Mouse (Mus musculus): ENCODE results near the gene Mllt3. TPM values are rescaled to one million over a fixed set of nuclear protein-coding genes. Genes with fewer than 3 reads are reported as not detected.
A peak's percentile ranks its signal among the peaks of the same experiment; 100 is the strongest.

The Mllt3 gene
- polyA plus RNA-seq, 1 experiment from 2014 or later, result 73.2 TPM

DNA sequence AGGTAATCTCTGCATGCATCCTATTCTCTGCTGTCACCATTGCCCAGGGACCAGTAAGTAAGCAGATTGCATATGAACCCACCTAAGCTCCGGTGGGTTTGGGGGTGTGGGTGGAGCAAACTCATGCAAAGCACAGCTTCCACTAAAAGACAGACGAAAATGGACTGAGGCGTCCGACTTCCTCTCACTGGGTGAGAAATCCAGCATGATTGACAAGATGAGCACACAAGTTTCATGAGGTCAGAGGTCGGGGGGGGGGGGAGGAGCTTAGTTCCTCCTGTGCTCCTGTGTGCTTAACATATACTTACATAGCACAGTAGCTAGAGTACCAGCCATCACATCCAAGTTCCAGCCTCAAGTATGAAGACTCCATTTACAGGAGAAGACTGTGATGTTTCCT, 206.8 kb downstream of the Mllt3 start:
- Histone ChIP-seq H3K9ac (ENCODE audit: low read depth, low read length) (no peak overlapping the region), H3K4me2 (replicated peaks; ENCODE audit: low read depth, low read length) (no peak overlapping the region), H3K4me3 (ENCODE audit: low read depth, low read length) (no peak overlapping the region), H3K9me3 (ENCODE audit: control insufficient read depth, low read length) (no peaks in the 10 kb centered on the region), H3K27me3 (ENCODE audit: control insufficient read depth, insufficient read depth, low read length) (no peaks in the 10 kb centered on the region), H3K4me1 (replicated peaks; ENCODE audit: control insufficient read depth, insufficient read depth, low read length) (no peaks in the 10 kb centered on the region), H3K36me3 (ENCODE audit: control insufficient read depth, insufficient read depth, low read length) (no peaks in the 10 kb centered on the region), H3K27ac (ENCODE audit: low read depth, low read length) (no peak overlapping the region)
- WGBS, result 76% methylated on average over 5 of the region's 5 CpGs
- ATAC-seq (ENCODE audit: low FRiP score), result no peak
- DNase-seq (ENCODE audit: low spot score), result no peak

DNA sequence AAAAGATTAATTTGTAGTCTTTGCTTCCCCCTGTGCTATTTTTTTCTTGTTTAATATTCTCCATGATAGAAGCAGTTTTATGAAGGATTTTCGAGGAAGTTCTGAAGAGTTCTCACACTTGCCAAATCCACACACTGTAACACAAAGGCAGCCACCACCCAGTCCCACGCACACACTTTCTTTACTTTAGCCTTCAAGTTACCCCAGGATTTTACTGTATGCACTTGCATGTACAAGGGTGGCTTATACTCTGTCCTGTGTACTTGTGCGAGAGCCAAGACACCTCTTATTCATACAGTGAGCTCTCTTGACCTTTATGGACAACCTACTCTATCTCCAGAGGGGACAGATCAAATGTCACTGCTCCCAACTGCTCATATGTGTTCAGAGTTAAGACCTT, 209.5 kb downstream of the Mllt3 start:
- H3K27me3 ChIP-seq (ENCODE audit: control insufficient read depth, insufficient read depth, low read length), result no peaks in the 10 kb centered on the region
- no peak overlapping the region for H3K27ac ChIP-seq (ENCODE audit: low read depth, low read length)
- ATAC-seq (ENCODE audit: low FRiP score), result no peak
- 89% methylated on average over 3 of the region's 3 CpGs for WGBS
- no peaks in the 10 kb centered on the region for H3K9me3 ChIP-seq (ENCODE audit: control insufficient read depth, low read length)
- H3K4me2 ChIP-seq (replicated peaks; ENCODE audit: low read depth, low read length), result no peak overlapping the region
- H3K4me1 ChIP-seq (replicated peaks; ENCODE audit: control insufficient read depth, insufficient read depth, low read length), result no peaks in the 10 kb centered on the region
- no peak overlapping the region for H3K4me3 ChIP-seq (ENCODE audit: low read depth, low read length)
- no peak for DNase-seq (ENCODE audit: low spot score)
- no peak overlapping the region for H3K9ac ChIP-seq (ENCODE audit: low read depth, low read length)
- no peaks in the 10 kb centered on the region for H3K36me3 ChIP-seq (ENCODE audit: control insufficient read depth, insufficient read depth, low read length)

DNA sequence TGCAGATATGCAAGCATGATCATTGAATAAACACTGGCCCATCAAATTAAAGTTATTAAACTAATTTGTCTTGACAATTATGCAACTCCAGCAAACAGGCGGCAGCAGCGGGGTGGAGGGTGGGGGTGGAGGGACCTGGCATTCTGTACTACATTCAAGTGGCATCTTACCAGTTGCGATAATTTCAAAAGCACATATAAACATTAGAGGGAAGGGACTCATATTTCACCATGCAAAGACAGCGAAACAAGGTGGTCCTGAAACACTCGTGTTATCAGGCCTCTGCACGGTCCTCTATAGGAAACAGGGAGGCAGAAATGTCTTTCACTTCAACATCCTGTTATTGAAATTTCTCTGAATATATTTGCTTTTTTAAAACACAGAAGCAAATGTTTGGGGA, 210.0 kb downstream of the Mllt3 start:
- Histone ChIP-seq H3K4me3 (ENCODE audit: low read depth, low read length) (no peak overlapping the region), H3K4me1 (replicated peaks; ENCODE audit: control insufficient read depth, insufficient read depth, low read length) (no peaks in the 10 kb centered on the region), H3K36me3 (ENCODE audit: control insufficient read depth, insufficient read depth, low read length) (no peaks in the 10 kb centered on the region), H3K27ac (ENCODE audit: low read depth, low read length) (no peak overlapping the region), H3K4me2 (replicated peaks; ENCODE audit: low read depth, low read length) (no peak overlapping the region), H3K27me3 (ENCODE audit: control insufficient read depth, insufficient read depth, low read length) (no peaks in the 10 kb centered on the region), H3K9me3 (ENCODE audit: control insufficient read depth, low read length) (no peaks in the 10 kb centered on the region), H3K9ac (ENCODE audit: low read depth, low read length) (no peak overlapping the region)
- WGBS, result 88% methylated on average over 6 of the region's 6 CpGs
- DNase-seq (ENCODE audit: low spot score), result no peak
- ATAC-seq (ENCODE audit: low FRiP score), result no peak

DNA sequence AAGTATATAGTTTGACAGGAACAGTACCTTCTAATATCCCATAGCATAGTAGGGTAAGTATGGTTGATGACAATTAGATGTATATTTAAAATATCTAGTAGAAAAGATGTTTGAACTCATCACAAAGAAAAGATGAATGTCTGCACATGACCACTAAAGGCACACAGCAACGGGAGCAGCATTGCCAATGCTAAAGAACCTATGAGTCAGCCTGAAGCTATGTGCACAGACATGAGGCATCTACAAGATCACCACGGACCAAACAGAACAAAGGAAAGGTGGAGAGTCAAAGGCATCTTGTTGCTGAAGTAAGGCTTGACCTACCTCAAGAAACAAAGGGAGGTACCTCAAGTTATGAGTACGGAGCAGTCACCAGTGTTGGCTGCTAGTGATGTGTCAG, 212.3 kb downstream of the Mllt3 start:
- Histone ChIP-seq H3K27me3 (ENCODE audit: control insufficient read depth, insufficient read depth, low read length) (no peaks in the 10 kb centered on the region), H3K4me3 (ENCODE audit: low read depth, low read length) (no peak overlapping the region), H3K36me3 (ENCODE audit: control insufficient read depth, insufficient read depth, low read length) (no peaks in the 10 kb centered on the region), H3K4me1 (replicated peaks; ENCODE audit: control insufficient read depth, insufficient read depth, low read length) (no peaks in the 10 kb centered on the region), H3K27ac (ENCODE audit: low read depth, low read length) (no peak overlapping the region), H3K4me2 (replicated peaks; ENCODE audit: low read depth, low read length) (no peak overlapping the region), H3K9me3 (ENCODE audit: control insufficient read depth, low read length) (no peaks in the 10 kb centered on the region), H3K9ac (ENCODE audit: low read depth, low read length) (no peak overlapping the region)
- ATAC-seq (ENCODE audit: low FRiP score) (no peak), DNase-seq (ENCODE audit: low spot score) (no peak)
- 91% methylated on average over 3 of the region's 3 CpGs for WGBS

DNA sequence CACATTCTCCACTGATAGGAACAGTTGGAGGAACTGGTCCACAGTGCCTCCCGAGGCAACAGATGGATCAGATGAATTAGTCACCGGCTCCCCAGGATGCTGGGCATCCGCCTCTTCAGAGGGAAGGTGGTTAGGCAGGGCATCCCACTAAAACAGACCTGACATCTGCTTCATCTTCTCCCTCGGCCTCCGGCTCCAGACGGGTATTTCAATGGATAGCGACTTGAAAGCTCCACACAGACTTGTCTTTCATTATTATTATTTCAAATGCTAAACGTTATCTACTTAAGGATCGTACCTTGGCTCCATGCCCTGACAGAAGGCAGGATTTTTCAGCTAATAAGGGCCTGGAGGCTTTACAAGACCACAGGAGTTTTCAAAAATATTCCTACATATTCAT, 214.0 kb downstream of the Mllt3 start:
- no peaks in the 10 kb centered on the region for H3K36me3 ChIP-seq (ENCODE audit: control insufficient read depth, insufficient read depth, low read length)
- no peak overlapping the region for H3K9ac ChIP-seq (ENCODE audit: low read depth, low read length)
- H3K4me1 ChIP-seq (replicated peaks; ENCODE audit: control insufficient read depth, insufficient read depth, low read length), result no peaks in the 10 kb centered on the region
- DNase-seq (ENCODE audit: low spot score) (no peak), ATAC-seq (ENCODE audit: low FRiP score) (no peak)
- no peak overlapping the region for H3K27ac ChIP-seq (ENCODE audit: low read depth, low read length)
- H3K4me3 ChIP-seq (ENCODE audit: low read depth, low read length), result no peak overlapping the region
- no peaks in the 10 kb centered on the region for H3K9me3 ChIP-seq (ENCODE audit: control insufficient read depth, low read length)
- H3K4me2 ChIP-seq (replicated peaks; ENCODE audit: low read depth, low read length), result no peak overlapping the region
- WGBS, result 68% methylated on average over 9 of the region's 9 CpGs
- H3K27me3 ChIP-seq (ENCODE audit: control insufficient read depth, insufficient read depth, low read length), result no peaks in the 10 kb centered on the region

DNA sequence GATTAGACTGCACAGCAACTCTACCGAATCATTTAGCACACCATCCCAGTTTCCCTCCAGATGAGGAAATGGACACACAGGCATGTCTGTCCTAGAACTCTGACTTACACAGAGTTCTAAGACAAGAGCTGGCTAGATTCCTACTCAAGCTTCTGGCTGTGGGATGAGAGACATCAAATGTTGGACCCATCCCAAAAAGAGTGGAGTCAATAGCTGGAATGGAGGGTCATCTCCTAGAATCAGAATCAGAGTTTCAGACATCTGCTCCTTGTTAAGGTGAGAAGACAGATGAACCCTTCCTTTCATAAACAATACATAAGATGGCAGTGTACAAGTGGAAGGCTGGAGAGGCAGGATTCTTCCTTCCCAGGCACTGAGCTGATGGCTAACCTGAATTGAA, 214.9 kb downstream of the Mllt3 start:
- Histone ChIP-seq H3K9me3 (ENCODE audit: control insufficient read depth, low read length) (no peaks in the 10 kb centered on the region), H3K4me2 (replicated peaks; ENCODE audit: low read depth, low read length) (no peak overlapping the region), H3K36me3 (ENCODE audit: control insufficient read depth, insufficient read depth, low read length) (no peaks in the 10 kb centered on the region), H3K9ac (ENCODE audit: low read depth, low read length) (no peak overlapping the region), H3K4me1 (replicated peaks; ENCODE audit: control insufficient read depth, insufficient read depth, low read length) (no peaks in the 10 kb centered on the region), H3K27me3 (ENCODE audit: control insufficient read depth, insufficient read depth, low read length) (no peaks in the 10 kb centered on the region), H3K27ac (ENCODE audit: low read depth, low read length) (no peak overlapping the region), H3K4me3 (ENCODE audit: low read depth, low read length) (no peak overlapping the region)
- WGBS, result 92% methylated on average over 1 of the region's 1 CpGs
- DNase-seq (ENCODE audit: low spot score), result no peak
- no peak for ATAC-seq (ENCODE audit: low FRiP score)

DNA sequence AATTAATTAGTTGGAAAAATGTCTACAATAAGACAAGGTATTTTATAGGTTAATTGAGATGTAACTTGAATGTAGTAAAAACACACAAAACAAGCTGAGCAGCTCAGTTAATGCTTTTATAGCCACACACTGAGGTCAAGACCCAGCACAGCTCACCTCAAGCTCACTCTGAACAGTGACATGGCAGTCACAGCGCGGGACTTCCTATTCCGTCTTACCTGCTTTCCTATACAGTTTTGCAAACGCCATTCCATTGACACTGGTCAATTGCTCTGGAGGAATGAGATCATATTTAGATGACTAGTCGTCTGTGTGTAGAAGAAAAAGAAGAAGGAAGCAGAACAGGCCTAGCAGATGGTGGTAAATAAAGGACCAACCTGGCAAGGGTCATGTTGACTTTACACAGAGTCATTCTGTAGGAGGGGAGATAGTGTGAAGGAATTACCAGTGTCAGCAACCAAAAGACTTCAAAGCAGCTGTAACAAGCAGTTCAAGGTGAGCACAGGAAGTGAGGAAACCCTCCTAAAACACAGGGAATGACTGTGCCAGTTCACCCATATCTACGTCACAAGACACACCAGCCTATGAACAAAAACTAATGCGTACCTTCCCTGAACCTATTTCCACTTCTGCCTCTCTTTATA, 217.6 kb downstream of the Mllt3 start:
- no peak overlapping the region for H3K27ac ChIP-seq (ENCODE audit: low read depth, low read length)
- no peaks in the 10 kb centered on the region for H3K27me3 ChIP-seq (ENCODE audit: control insufficient read depth, insufficient read depth, low read length)
- H3K4me1 ChIP-seq (replicated peaks; ENCODE audit: control insufficient read depth, insufficient read depth, low read length), result no peaks in the 10 kb centered on the region
- no peak for DNase-seq (ENCODE audit: low spot score)
- no peak overlapping the region for H3K4me3 ChIP-seq (ENCODE audit: low read depth, low read length)
- no peaks in the 10 kb centered on the region for H3K9me3 ChIP-seq (ENCODE audit: control insufficient read depth, low read length)
- 89% methylated on average over 7 of the region's 7 CpGs for WGBS
- no peak overlapping the region for H3K4me2 ChIP-seq (replicated peaks; ENCODE audit: low read depth, low read length)
- H3K9ac ChIP-seq (ENCODE audit: low read depth, low read length), result no peak overlapping the region
- H3K36me3 ChIP-seq (ENCODE audit: control insufficient read depth, insufficient read depth, low read length), result no peaks in the 10 kb centered on the region
- ATAC-seq (ENCODE audit: low FRiP score), result no peak

DNA sequence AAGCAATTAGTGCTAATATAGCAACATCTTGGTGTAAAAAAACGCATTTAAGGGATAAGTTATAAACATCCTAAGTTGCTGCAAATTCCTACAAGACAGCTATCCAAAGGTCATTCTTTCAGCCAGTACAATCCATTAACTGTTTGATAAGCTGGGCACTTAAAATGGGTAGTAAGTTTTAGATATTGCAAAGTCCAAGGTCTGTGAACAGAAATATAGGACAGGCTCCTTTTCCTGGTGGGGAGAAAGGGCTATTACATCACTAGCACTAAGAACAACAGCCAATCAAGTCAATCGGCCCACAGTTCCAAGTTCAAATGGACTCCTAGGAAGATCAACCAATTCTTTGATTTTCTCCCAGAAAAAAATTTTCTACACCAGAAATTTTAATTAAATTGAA, 221.3 kb downstream of the Mllt3 start:
- DNase-seq (ENCODE audit: low spot score), result no peak
- WGBS, result 90% methylated on average over 2 of the region's 2 CpGs
- Histone ChIP-seq H3K4me3 (ENCODE audit: low read depth, low read length) (no peak overlapping the region), H3K4me2 (replicated peaks; ENCODE audit: low read depth, low read length) (no peak overlapping the region), H3K9ac (ENCODE audit: low read depth, low read length) (no peak overlapping the region), H3K27ac (ENCODE audit: low read depth, low read length) (no peak overlapping the region), H3K27me3 (ENCODE audit: control insufficient read depth, insufficient read depth, low read length) (no peaks in the 10 kb centered on the region), H3K4me1 (replicated peaks; ENCODE audit: control insufficient read depth, insufficient read depth, low read length) (no peaks in the 10 kb centered on the region), H3K9me3 (ENCODE audit: control insufficient read depth, low read length) (no peaks in the 10 kb centered on the region), H3K36me3 (ENCODE audit: control insufficient read depth, insufficient read depth, low read length) (no peaks in the 10 kb centered on the region)
- ATAC-seq (ENCODE audit: low FRiP score), result no peak

DNA sequence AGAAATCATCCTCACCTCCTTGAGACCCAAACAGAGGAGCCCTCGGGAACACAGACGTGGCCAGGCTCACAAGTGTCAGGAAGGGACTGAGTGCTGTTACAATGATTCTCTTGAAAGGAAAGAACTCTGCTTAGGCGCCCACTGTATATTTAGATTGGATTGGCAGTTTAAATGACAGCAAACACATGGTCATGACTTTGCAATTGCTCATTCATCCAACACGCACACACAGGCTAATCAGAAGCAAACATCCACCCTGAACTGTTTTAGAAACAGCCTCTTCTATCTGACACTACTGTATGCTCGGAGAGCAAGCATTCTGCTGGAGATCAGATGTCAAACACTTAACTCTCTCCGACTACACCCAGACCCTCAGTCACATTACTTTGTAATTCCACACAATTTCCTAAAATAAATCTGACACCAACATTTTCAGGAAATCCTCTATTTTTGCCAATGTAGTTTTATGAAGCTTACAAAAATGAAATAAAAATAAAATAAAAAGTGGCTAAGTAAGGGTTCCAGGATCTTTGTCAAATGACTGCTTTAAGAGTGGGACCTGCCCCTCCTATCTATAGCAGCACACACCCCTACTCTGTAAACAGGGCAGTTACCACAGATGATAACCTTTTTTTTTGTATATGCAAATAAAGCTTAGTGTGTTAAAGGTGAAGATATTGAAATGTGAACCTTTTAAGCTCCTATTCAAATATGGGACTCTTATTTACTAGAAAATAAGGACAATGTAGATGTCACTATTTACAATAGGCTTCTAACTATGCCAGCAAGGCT, 226.8 kb downstream of the Mllt3 start:
- Histone ChIP-seq H3K9ac (ENCODE audit: low read depth, low read length) (no peak overlapping the region), H3K36me3 (ENCODE audit: control insufficient read depth, insufficient read depth, low read length) (no peaks in the 10 kb centered on the region), H3K9me3 (ENCODE audit: control insufficient read depth, low read length) (no peaks in the 10 kb centered on the region), H3K4me1 (replicated peaks; ENCODE audit: control insufficient read depth, insufficient read depth, low read length) (no peaks in the 10 kb centered on the region), H3K4me2 (replicated peaks; ENCODE audit: low read depth, low read length) (no peak overlapping the region), H3K27ac (ENCODE audit: low read depth, low read length) (0 out of 2 replicates have a peak overlapping the region, but pooled peaks have one; percentile 47), H3K27me3 (ENCODE audit: control insufficient read depth, insufficient read depth, low read length) (no peaks in the 10 kb centered on the region), H3K4me3 (ENCODE audit: low read depth, low read length) (no peak overlapping the region)
- DNase-seq (ENCODE audit: low spot score) (no peak), ATAC-seq (ENCODE audit: low FRiP score) (no peak)
- 42% methylated on average over 6 of the region's 6 CpGs for WGBS

All from hindbrain, embryonic 11.5 days (tissue).